Mouse (Mus musculus): ENCODE data around the gene Dcdc2a. TPM values are rescaled to one million over a fixed set of nuclear protein-coding genes. Genes with fewer than 3 reads are reported as not detected.

The Dcdc2a gene
- total and polyA plus RNA-seq, 2 experiments from 2014 or later: 2.0 to 6.4 TPM

- H3K4me3 ChIP-seq (ENCODE audit: low read length): no peak overlapping the region
- H3K36me3 ChIP-seq (ENCODE audit: insufficient read depth, low read length): no peaks in the 10 kb centered on the region
- H3K9me3 ChIP-seq (ENCODE audit: low read length): no peaks in the 10 kb centered on the region
- H3K4me1 ChIP-seq (ENCODE audit: insufficient read depth, low read length): no peaks in the 10 kb centered on the region
- no peak overlapping the region for H3K9ac ChIP-seq (replicated peaks; ENCODE audit: low read length)
- ATAC-seq: no peak
- H3K4me2 ChIP-seq (ENCODE audit: low read depth, low read length): no peak overlapping the region
- H3K27ac ChIP-seq: no peak overlapping the region
- TF ChIP-seq CTCF (IDR thresholded peaks at IDR 0.05; ENCODE audit: low read depth): no peak
- no peak for DNase-seq (ENCODE audit: low spot score)
- no peaks in the 10 kb centered on the region for H3K27me3 ChIP-seq (ENCODE audit: insufficient read depth, low read length)
Observed at GRCm38 (mm10) chr13:25105671-25106070, 49.9 kb downstream of the Dcdc2a start.

GRCm38 (mm10) chr13:25106740-25107139, 50.9 kb downstream of the Dcdc2a start:
- Histone ChIP-seq H3K4me1 (ENCODE audit: insufficient read depth, low read length) (no peaks in the 10 kb centered on the region), H3K9ac (replicated peaks; ENCODE audit: low read length) (no peak overlapping the region), H3K4me2 (ENCODE audit: low read depth, low read length) (no peak overlapping the region), H3K9me3 (ENCODE audit: low read length) (no peaks in the 10 kb centered on the region), H3K27me3 (ENCODE audit: insufficient read depth, low read length) (no peaks in the 10 kb centered on the region), H3K36me3 (ENCODE audit: insufficient read depth, low read length) (no peaks in the 10 kb centered on the region), H3K4me3 (ENCODE audit: low read length) (no peak overlapping the region), H3K27ac (no peak overlapping the region)
- WGBS: 87% methylated on average over 5 of the region's 5 CpGs
- no peak for ATAC-seq
- no peak for TF ChIP-seq CTCF (IDR thresholded peaks at IDR 0.05; ENCODE audit: low read depth)
- DNase-seq (ENCODE audit: low spot score): no peak

- Histone ChIP-seq H3K27ac (no peak overlapping the region), H3K4me3 (ENCODE audit: low read length) (no peak overlapping the region), H3K9me3 (ENCODE audit: low read length) (no peaks in the 10 kb centered on the region), H3K27me3 (ENCODE audit: insufficient read depth, low read length) (no peaks in the 10 kb centered on the region), H3K4me2 (ENCODE audit: low read depth, low read length) (no peak overlapping the region), H3K9ac (replicated peaks; ENCODE audit: low read length) (no peak overlapping the region), H3K4me1 (ENCODE audit: insufficient read depth, low read length) (no peaks in the 10 kb centered on the region), H3K36me3 (ENCODE audit: insufficient read depth, low read length) (no peaks in the 10 kb centered on the region)
- TF ChIP-seq CTCF (IDR thresholded peaks at IDR 0.05; ENCODE audit: low read depth): no peak
- WGBS: 90% methylated on average over 3 of the region's 3 CpGs
- DNase-seq (ENCODE audit: low spot score) (no peak), ATAC-seq (no peak)
Observed at GRCm38 (mm10) chr13:25108353-25108752, 52.5 kb downstream of the Dcdc2a start.

- no peaks in the 10 kb centered on the region for H3K9me3 ChIP-seq (ENCODE audit: low read length)
Observed at GRCm38 (mm10) chr13:25110592-25111095, 54.8 kb downstream of the Dcdc2a start.

GRCm38 (mm10) chr13:25115429-25115881, 59.7 kb downstream of the Dcdc2a start:
- Histone ChIP-seq H3K27me3 (ENCODE audit: insufficient read depth, low read length) (no peaks in the 10 kb centered on the region), H3K4me2 (ENCODE audit: low read depth, low read length) (peak overlapping the region; percentile 87), H3K4me3 (ENCODE audit: low read length) (peak overlapping the region; percentile 39), H3K9me3 (ENCODE audit: low read length) (no peaks in the 10 kb centered on the region), H3K27ac (no peak overlapping the region), H3K9ac (replicated peaks; ENCODE audit: low read length) (peak overlapping the region; percentile 49), H3K36me3 (ENCODE audit: insufficient read depth, low read length) (no peaks in the 10 kb centered on the region), H3K4me1 (ENCODE audit: insufficient read depth, low read length) (no peaks in the 10 kb centered on the region)
- peak; percentile 83 for ATAC-seq
- peak; percentile 66 for DNase-seq (ENCODE audit: low spot score)
- 16% methylated on average over 12 of the region's 12 CpGs for WGBS
- TF ChIP-seq CTCF (IDR thresholded peaks at IDR 0.05; ENCODE audit: low read depth): no peak

More at GRCm38 (mm10) chr13:25110592-25111095, 54.8 kb downstream of the Dcdc2a start:
- Histone ChIP-seq H3K9ac (replicated peaks; ENCODE audit: low read length) (no peak overlapping the region), H3K27ac (no peak overlapping the region), H3K27me3 (ENCODE audit: insufficient read depth, low read length) (no peaks in the 10 kb centered on the region), H3K4me3 (ENCODE audit: low read length) (no peak overlapping the region), H3K4me1 (ENCODE audit: insufficient read depth, low read length) (no peaks in the 10 kb centered on the region), H3K4me2 (ENCODE audit: low read depth, low read length) (no peak overlapping the region), H3K36me3 (ENCODE audit: insufficient read depth, low read length) (no peaks in the 10 kb centered on the region)
- 85% methylated on average over 5 of the region's 5 CpGs for WGBS
- ATAC-seq (no peak), DNase-seq (ENCODE audit: low spot score) (no peak)
- no peak for TF ChIP-seq CTCF (IDR thresholded peaks at IDR 0.05; ENCODE audit: low read depth)

- TF ChIP-seq CTCF (IDR thresholded peaks at IDR 0.05; ENCODE audit: low read depth): peak; percentile 89
- DNase-seq (ENCODE audit: low spot score): peak; percentile 82
- H3K9ac ChIP-seq (replicated peaks; ENCODE audit: low read length): peak overlapping the region; percentile 49
- H3K36me3 ChIP-seq (ENCODE audit: insufficient read depth, low read length): no peaks in the 10 kb centered on the region
- H3K27me3 ChIP-seq (ENCODE audit: insufficient read depth, low read length): no peaks in the 10 kb centered on the region
- no peaks in the 10 kb centered on the region for H3K9me3 ChIP-seq (ENCODE audit: low read length)
- H3K4me3 ChIP-seq (ENCODE audit: low read length): peak overlapping the region; percentile 39
- H3K4me1 ChIP-seq (ENCODE audit: insufficient read depth, low read length): no peaks in the 10 kb centered on the region
- 2% methylated on average over 11 of the region's 11 CpGs for WGBS
- H3K4me2 ChIP-seq (ENCODE audit: low read depth, low read length): peak overlapping the region; percentile 87
- ATAC-seq: peak; percentile 50
- no peak overlapping the region for H3K27ac ChIP-seq
Observed at GRCm38 (mm10) chr13:25115971-25116370, 60.2 kb downstream of the Dcdc2a start.

GRCm38 (mm10) chr13:25122740-25123335, 67.0 kb downstream of the Dcdc2a start:
- no peaks in the 10 kb centered on the region for H3K9me3 ChIP-seq (ENCODE audit: low read length)
- H3K27me3 ChIP-seq (ENCODE audit: insufficient read depth, low read length): no peaks in the 10 kb centered on the region
- H3K4me2 ChIP-seq (ENCODE audit: low read depth, low read length): no peak overlapping the region
- 52% methylated on average over 8 of the region's 8 CpGs for WGBS
- ATAC-seq (0 out of 2 replicates have a peak, but pooled peaks have one; percentile 35), DNase-seq (ENCODE audit: low spot score) (peak; percentile 66)
- no peaks in the 10 kb centered on the region for H3K4me1 ChIP-seq (ENCODE audit: insufficient read depth, low read length)
- H3K9ac ChIP-seq (replicated peaks; ENCODE audit: low read length): no peak overlapping the region
- H3K36me3 ChIP-seq (ENCODE audit: insufficient read depth, low read length): no peaks in the 10 kb centered on the region
- peak; percentile 71 for TF ChIP-seq CTCF (IDR thresholded peaks at IDR 0.05; ENCODE audit: low read depth)
- no peak overlapping the region for H3K4me3 ChIP-seq (ENCODE audit: low read length)
- H3K27ac ChIP-seq: no peak overlapping the region
